27 mouse cellular contexts compared by ENCODE assay signal in the genomic region with DNA sequence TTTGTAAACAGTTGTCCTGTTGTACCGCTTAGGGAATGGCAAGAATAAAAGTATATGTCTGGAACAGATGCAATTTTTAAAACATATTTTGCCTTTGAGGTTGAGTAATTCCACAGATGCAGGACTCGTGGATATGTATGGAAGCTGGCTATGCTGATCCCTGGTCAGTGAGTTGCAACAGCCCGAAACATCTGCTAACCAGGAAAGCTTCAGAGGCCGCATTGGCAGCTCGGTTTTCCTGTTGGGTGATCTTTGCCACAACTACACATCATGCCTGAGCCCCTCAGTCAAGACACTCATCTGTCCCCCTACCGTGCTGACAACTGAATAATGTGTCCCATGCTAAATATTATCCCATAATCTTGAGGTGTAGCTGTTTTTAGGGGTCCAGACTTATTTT.
DNase-seq lines count a peak whose midpoint lies in the region; ATAC-seq and TF ChIP-seq lines count a peak whose summit lies in the region.
"Had no signal": no experiment of that assay in that cellular context is flagged by ENCODE, and none has a peak within 500 bp of the region (broad histone marks: within the 10 kb centered on the region; RNA-seq: fewer than 3 reads in every experiment).

No protein-coding gene starts in this region.

- no peak overlapping the region for H3K9ac ChIP-seq in kidney, embryonic 15.5 days
- no peak overlapping the region for H3K9ac ChIP-seq in kidney, embryonic 14.5 days (ENCODE audit: low read depth, low read length)
- H3K9ac ChIP-seq in lung, embryonic 14.5 days, result no peak overlapping the region
- no peak overlapping the region for H3K9ac ChIP-seq in lung, postnatal 0 days (replicated peaks; ENCODE audit: low read depth)
- H3K9ac ChIP-seq: forebrain, embryonic 13.5 days; heart, embryonic 12.5 days; heart, embryonic 15.5 days; hindbrain, embryonic 13.5 days had no signal

- TF ChIP-seq CTCF in lung, embryonic 14.5 days (IDR thresholded peaks at IDR 0.05; ENCODE audit: low read depth), result no peak
- no peak for TF ChIP-seq CTCF in lung, adult 2 months (IDR thresholded peaks at IDR 0.05; ENCODE audit: insufficient read depth, low read length)
- no peak for TF ChIP-seq CTCF in lung, postnatal 0 days (IDR thresholded peaks at IDR 0.05)

- no peaks in the 10 kb centered on the region for H3K27me3 ChIP-seq in kidney, embryonic 15.5 days
- H3K27me3 ChIP-seq in kidney, embryonic 14.5 days (ENCODE audit: control insufficient read depth, insufficient read depth, low read length), result no peaks in the 10 kb centered on the region
- no peaks in the 10 kb centered on the region for H3K27me3 ChIP-seq in lung, embryonic 14.5 days (ENCODE audit: insufficient read depth, low read length)
- no peaks in the 10 kb centered on the region for H3K27me3 ChIP-seq in lung, postnatal 0 days (replicated peaks; ENCODE audit: insufficient read depth, low read length)
- H3K27me3 ChIP-seq: CH12.LX; forebrain, embryonic 13.5 days; heart, embryonic 12.5 days; heart, embryonic 15.5 days; hindbrain, embryonic 13.5 days; Patski had no signal

- no peak overlapping the region for H3K4me3 ChIP-seq in kidney, embryonic 15.5 days (replicated peaks)
- no peak overlapping the region for H3K4me3 ChIP-seq in kidney, embryonic 14.5 days (ENCODE audit: low read length)
- H3K4me3 ChIP-seq in lung, embryonic 14.5 days (ENCODE audit: low read depth, low read length), result no peak overlapping the region
- H3K4me3 ChIP-seq in lung, adult 2 months (replicated peaks; ENCODE audit: extremely low read depth, low read depth, low read length), result no peak overlapping the region
- no peak overlapping the region for H3K4me3 ChIP-seq in lung, postnatal 0 days (ENCODE audit: low read depth, low read length)
- H3K4me3 ChIP-seq: forebrain, embryonic 10.5 days; forebrain, embryonic 13.5 days; heart, embryonic 12.5 days; heart, embryonic 15.5 days; hindbrain, embryonic 10.5 days; hindbrain, embryonic 13.5 days had no signal

- H3K27ac ChIP-seq in kidney, embryonic 15.5 days, result 0 out of 2 replicates have a peak overlapping the region, but pooled peaks have one; percentile 23
- no peak overlapping the region for H3K27ac ChIP-seq in kidney, embryonic 14.5 days (ENCODE audit: low read depth, low read length)
- H3K27ac ChIP-seq in lung, embryonic 14.5 days (ENCODE audit: low read depth), result peak overlapping the region; percentile 4; the same call in 1 of the 2 replicates
- H3K27ac ChIP-seq in lung, postnatal 0 days (ENCODE audit: low read length), result no peak overlapping the region
- H3K27ac ChIP-seq: forebrain, embryonic 10.5 days; forebrain, embryonic 13.5 days; heart, embryonic 15.5 days; hindbrain, embryonic 10.5 days; hindbrain, embryonic 13.5 days had no signal

- TF ChIP-seq EP300 in lung, postnatal 0 days (IDR thresholded peaks at IDR 0.05), result no peak

- peak; percentile 42 for DNase-seq in lung, embryonic 14.5 days
- DNase-seq in lung, adult 2 months, result no peak
- DNase-seq in lung, postnatal 0 days (ENCODE audit: low spot score), result peak; percentile 36
- no peak for DNase-seq in lung, postnatal 4 days
- DNase-seq: adrenal gland, postnatal 10 days; adrenal gland, postnatal 36 days; B cell, adult 2 months; cerebellum, adult 18-20 months; cerebellum, adult 9-10 months; cerebellum, postnatal 14 days; gastrocnemius, postnatal 10 days; gastrocnemius, postnatal 36 days; heart, postnatal 10 days; heart, postnatal 36 days had no signal

- H3K36me3 ChIP-seq in kidney, embryonic 15.5 days, result no peaks in the 10 kb centered on the region
- no peaks in the 10 kb centered on the region for H3K36me3 ChIP-seq in kidney, embryonic 14.5 days (ENCODE audit: control insufficient read depth, insufficient read depth, low read length)
- H3K36me3 ChIP-seq in lung, embryonic 14.5 days (ENCODE audit: insufficient read depth), result no peaks in the 10 kb centered on the region
- no peaks in the 10 kb centered on the region for H3K36me3 ChIP-seq in lung, postnatal 0 days (ENCODE audit: insufficient read depth, low read length)
- H3K36me3 ChIP-seq: forebrain, embryonic 10.5 days; G1E; heart, embryonic 12.5 days; heart, embryonic 15.5 days; hindbrain, embryonic 10.5 days; hindbrain, embryonic 13.5 days had no signal

- no peak overlapping the region for H3K4me2 ChIP-seq in kidney, embryonic 15.5 days
- no peak overlapping the region for H3K4me2 ChIP-seq in kidney, embryonic 14.5 days (replicated peaks; ENCODE audit: low read depth, low read length)
- H3K4me2 ChIP-seq in lung, embryonic 14.5 days, result no peak overlapping the region
- no peak overlapping the region for H3K4me2 ChIP-seq in lung, postnatal 0 days (replicated peaks; ENCODE audit: low read depth, low read length)
- H3K4me2 ChIP-seq: forebrain, embryonic 13.5 days; heart, embryonic 12.5 days; heart, embryonic 15.5 days; hindbrain, embryonic 13.5 days had no signal

- H3K4me1 ChIP-seq in kidney, embryonic 15.5 days, result peaks cover 27% of the 10 kb centered on the region
- peaks cover 19% of the 10 kb centered on the region; the same call in 1 of the 2 replicates for H3K4me1 ChIP-seq in kidney, embryonic 14.5 days (ENCODE audit: control insufficient read depth, insufficient read depth, low read length)
- no peaks in the 10 kb centered on the region for H3K4me1 ChIP-seq in lung, embryonic 14.5 days (ENCODE audit: insufficient read depth)
- peaks cover 4% of the 10 kb centered on the region; the same call in 1 of the 2 replicates for H3K4me1 ChIP-seq in lung, adult 2 months (ENCODE audit: control insufficient read depth, insufficient read depth, low read length)
- H3K4me1 ChIP-seq in lung, postnatal 0 days (ENCODE audit: insufficient read depth, low read depth, low read length), result no peaks in the 10 kb centered on the region
- H3K4me1 ChIP-seq: forebrain, embryonic 13.5 days; heart, embryonic 12.5 days; heart, embryonic 15.5 days; hindbrain, embryonic 10.5 days; hindbrain, embryonic 13.5 days had no signal

- no peaks in the 10 kb centered on the region for H3K9me3 ChIP-seq in kidney, embryonic 15.5 days (replicated peaks)
- no peaks in the 10 kb centered on the region for H3K9me3 ChIP-seq in kidney, embryonic 14.5 days (ENCODE audit: control insufficient read depth, low read length)
- H3K9me3 ChIP-seq in lung, embryonic 14.5 days (ENCODE audit: low read depth, low read length), result no peaks in the 10 kb centered on the region
- H3K9me3 ChIP-seq in lung, postnatal 0 days (ENCODE audit: low read length), result no peaks in the 10 kb centered on the region
- H3K9me3 ChIP-seq: forebrain, embryonic 10.5 days; forebrain, embryonic 13.5 days; heart, embryonic 12.5 days; heart, embryonic 15.5 days; hindbrain, embryonic 10.5 days; hindbrain, embryonic 13.5 days had no signal

- 67% methylated on average over 6 of the region's 6 CpGs for WGBS in kidney, embryonic 15.5 days
- 56% methylated on average over 6 of the region's 6 CpGs for WGBS in kidney, embryonic 14.5 days
- WGBS in lung, embryonic 14.5 days, result 46% methylated on average over 6 of the region's 6 CpGs
- 67% methylated on average over 6 of the region's 6 CpGs for WGBS in lung, adult 2 months
- 52% methylated on average over 6 of the region's 6 CpGs for WGBS in lung, postnatal 0 days

- no peak for ATAC-seq in kidney, embryonic 15.5 days (replicated peaks; ENCODE audit: low FRiP score)
- no peak for ATAC-seq in kidney, embryonic 14.5 days (ENCODE audit: low FRiP score, low TSS enrichment)
- ATAC-seq in lung, embryonic 14.5 days (ENCODE audit: insufficient read depth), result no peak
- 0 out of 2 replicates have a peak, but pooled peaks have one; percentile 40 for ATAC-seq in lung, postnatal 0 days
- ATAC-seq: forebrain, embryonic 13.5 days; forebrain, embryonic 16.5 days; hindbrain, embryonic 16.5 days; Patski had no signal

- TF ChIP-seq POLR2A in lung, adult 2 months (IDR thresholded peaks at IDR 0.05; ENCODE audit: borderline replicate concordance, extremely low read depth, low read depth, low read length), result no peak

Comparison
In these comparisons a context has a peak if more than half of its experiments do, and no peak if none do; other contexts are left out.
1. H3K27ac ChIP-seq: peak in kidney, embryonic 15.5 days (single experiment) and lung, embryonic 14.5 days (single experiment); none in kidney, embryonic 14.5 days (single experiment) and lung, postnatal 0 days (single experiment).
2. DNase-seq: peak in lung, embryonic 14.5 days (single experiment) and lung, postnatal 0 days (single experiment); none in lung, adult 2 months (single experiment) and lung, postnatal 4 days (0 of 2).